Mouse (Mus musculus) kidney, embryonic 15.5 days (tissue): Measurements from ENCODE around the gene Cenpa. TPM values are rescaled to one million over a fixed set of nuclear protein-coding genes. Genes with fewer than 3 reads are reported as not detected.
A peak's percentile ranks its signal among the peaks of the same experiment; 100 is the strongest.

ENCODE experiments used
- ATAC-seq: fragments of 200-750 bp; cut with Nextera tagmentation; replicated peaks from 2 replicates; pipeline ENCODE4 v1.8.0; 2017; ENCODE audit warnings: moderate TSS enrichment; ENCODE audit not compliant: low FRiP score
- H3K27ac ChIP-seq: fragments of 300-500 bp; sonication (generic); 2 replicates; pipeline ENCODE4 v1.5.1; 2015; ENCODE audit warnings: mild to moderate bottlenecking, inconsistent platforms
- H3K27me3 ChIP-seq: fragments of 300-500 bp; sonication (generic); 2 replicates; pipeline ENCODE4 v1.6.1; 2015; ENCODE audit warnings: inconsistent platforms
- H3K36me3 ChIP-seq: fragments of 300-500 bp; sonication (generic); 2 replicates; pipeline ENCODE4 v1.6.1; 2015; ENCODE audit warnings: inconsistent platforms
- H3K4me1 ChIP-seq: fragments of 300-500 bp; sonication (generic); 2 replicates; pipeline ENCODE4 v1.6.1; 2015; ENCODE audit warnings: inconsistent platforms
- H3K4me2 ChIP-seq: fragments of 300-500 bp; sonication (generic); 2 replicates; pipeline ENCODE4 v1.6.1; 2015; ENCODE audit warnings: moderate library complexity, mild to moderate bottlenecking, inconsistent platforms
- H3K4me3 ChIP-seq: fragments of 300-500 bp; sonication (generic); replicated peaks from 2 replicates; pipeline ENCODE4 v1.5.1; 2015; ENCODE audit warnings: mild to moderate bottlenecking, inconsistent platforms
- H3K9ac ChIP-seq: fragments of 300-500 bp; sonication (generic); 2 replicates; pipeline ENCODE4 v1.6.1; 2015; ENCODE audit warnings: mild to moderate bottlenecking, inconsistent platforms
- H3K9me3 ChIP-seq: fragments of 300-500 bp; sonication (generic); replicated peaks from 2 replicates; pipeline ENCODE4 v1.6.1; 2016; ENCODE audit warnings: inconsistent platforms
- WGBS: fragments of 180-500 bp; shearing (Covaris S2); methylation state at CpG from one replicate; pipeline ENCODE4 v1.1.7; 2015; ENCODE audit warnings: mixed read lengths; 5-methylcytosine and 5-hydroxymethylcytosine counted together
- polyA plus RNA-seq: library from polyadenylated mRNA; unstranded; fragments of >200 nt; fragmentation: Nextera tagmentation; extraction: Ambion mirVana; gene quantifications from 2 replicates; pipeline ENCODE4 v1.2.1, GENCODE M21; 2015

Cenpa gene
- polyA plus RNA-seq, 1 experiment from 2014 or later, result 308 TPM

DNA sequence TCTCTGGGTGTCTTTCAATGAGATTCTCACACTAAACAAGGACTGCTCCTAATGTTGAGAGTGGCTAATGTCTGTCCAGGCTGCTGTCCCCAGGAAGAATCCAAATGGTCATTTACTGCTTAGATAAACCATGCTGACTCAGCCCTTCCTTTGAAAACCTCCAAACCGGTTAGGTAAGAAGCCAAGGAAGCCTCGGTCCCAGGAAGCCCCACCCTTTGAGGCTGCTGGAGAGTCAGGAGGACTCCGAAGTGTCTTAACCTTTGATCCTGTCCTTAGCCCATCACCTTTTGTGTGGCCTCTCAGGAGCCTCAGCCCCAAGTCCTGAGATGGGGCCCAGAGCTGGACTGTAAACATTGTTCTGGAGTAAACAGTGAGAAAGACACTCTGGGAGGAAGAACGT is 17.0 kb upstream of the Cenpa start:
- H3K4me2 ChIP-seq, result no peak overlapping the region
- WGBS, result 52% methylated on average over 4 of the region's 4 CpGs
- H3K27ac ChIP-seq, result no peak overlapping the region
- H3K36me3 ChIP-seq, result peaks cover 6% of the 10 kb centered on the region; the same call in 1 of the 2 replicates
- H3K9me3 ChIP-seq, result no peaks in the 10 kb centered on the region
- H3K4me3 ChIP-seq, result no peak overlapping the region
- no peaks in the 10 kb centered on the region for H3K27me3 ChIP-seq
- H3K9ac ChIP-seq, result no peak overlapping the region
- peaks cover 23% of the 10 kb centered on the region for H3K4me1 ChIP-seq
- ATAC-seq, result no peak

DNA sequence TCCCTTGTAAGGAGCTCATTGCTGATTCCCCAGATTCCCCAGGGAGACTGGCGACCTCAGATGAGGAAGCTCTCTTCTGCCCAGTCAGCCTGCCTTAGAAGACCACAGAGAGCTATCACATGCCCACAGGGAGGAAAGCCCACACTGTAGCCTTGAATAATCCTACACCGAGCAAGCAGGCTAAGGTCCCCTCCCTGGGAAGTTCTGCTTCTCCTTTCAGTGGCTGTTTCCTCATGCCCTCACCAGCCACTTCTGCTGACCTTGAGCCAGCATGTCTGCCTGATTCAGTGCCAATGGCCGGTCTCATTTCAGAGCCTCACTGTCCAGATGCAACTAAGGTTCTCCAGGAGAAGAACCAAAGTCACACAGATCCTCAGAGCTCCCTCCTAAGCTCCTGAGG is 15.8 kb upstream of the Cenpa start:
- Histone ChIP-seq H3K4me2 (no peak overlapping the region), H3K9ac (no peak overlapping the region), H3K4me1 (peaks cover 23% of the 10 kb centered on the region), H3K4me3 (no peak overlapping the region), H3K36me3 (peaks cover 18% of the 10 kb centered on the region), H3K27me3 (no peaks in the 10 kb centered on the region), H3K9me3 (no peaks in the 10 kb centered on the region), H3K27ac (no peak overlapping the region)
- no peak for ATAC-seq
- WGBS, result 81% methylated on average over 3 of the region's 3 CpGs

GRCm38 (mm10) chr5:30651554-30651953 is 15.0 kb upstream of the Cenpa start:
- Histone ChIP-seq H3K4me1 (peaks cover 23% of the 10 kb centered on the region), H3K27ac (no peak overlapping the region), H3K4me2 (no peak overlapping the region), H3K9me3 (no peaks in the 10 kb centered on the region), H3K4me3 (no peak overlapping the region), H3K27me3 (no peaks in the 10 kb centered on the region), H3K36me3 (peaks cover 26% of the 10 kb centered on the region), H3K9ac (no peak overlapping the region)
- 83% methylated on average over 3 of the region's 3 CpGs for WGBS
- no peak for ATAC-seq

DNA sequence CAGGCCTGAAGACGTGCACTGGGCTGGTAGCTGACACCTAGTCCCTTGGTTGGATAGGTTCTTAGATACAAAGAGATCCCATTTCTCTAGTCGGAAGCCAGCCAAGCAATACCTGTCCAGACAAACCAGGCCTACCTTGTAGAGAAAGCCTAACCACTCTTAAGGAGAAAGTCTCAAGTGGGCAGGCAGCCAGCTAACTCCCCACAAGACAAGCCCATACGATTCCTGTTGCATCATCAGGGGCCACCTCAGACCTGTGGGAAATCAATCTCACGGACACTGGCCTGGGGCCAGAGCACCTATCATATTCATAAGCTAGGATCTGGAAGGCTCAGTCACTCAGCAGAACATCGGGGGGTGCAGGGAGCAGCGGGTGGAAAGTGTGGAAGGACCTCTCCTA is 13.3 kb upstream of the Cenpa start:
- H3K36me3 ChIP-seq, result peaks cover 42% of the 10 kb centered on the region
- no peaks in the 10 kb centered on the region for H3K9me3 ChIP-seq
- H3K27ac ChIP-seq, result no peak overlapping the region
- no peak overlapping the region for H3K9ac ChIP-seq
- H3K4me2 ChIP-seq, result no peak overlapping the region
- no peaks in the 10 kb centered on the region for H3K27me3 ChIP-seq
- peaks cover 13% of the 10 kb centered on the region for H3K4me1 ChIP-seq
- no peak for ATAC-seq
- no peak overlapping the region for H3K4me3 ChIP-seq
- 81% methylated on average over 6 of the region's 6 CpGs for WGBS

DNA sequence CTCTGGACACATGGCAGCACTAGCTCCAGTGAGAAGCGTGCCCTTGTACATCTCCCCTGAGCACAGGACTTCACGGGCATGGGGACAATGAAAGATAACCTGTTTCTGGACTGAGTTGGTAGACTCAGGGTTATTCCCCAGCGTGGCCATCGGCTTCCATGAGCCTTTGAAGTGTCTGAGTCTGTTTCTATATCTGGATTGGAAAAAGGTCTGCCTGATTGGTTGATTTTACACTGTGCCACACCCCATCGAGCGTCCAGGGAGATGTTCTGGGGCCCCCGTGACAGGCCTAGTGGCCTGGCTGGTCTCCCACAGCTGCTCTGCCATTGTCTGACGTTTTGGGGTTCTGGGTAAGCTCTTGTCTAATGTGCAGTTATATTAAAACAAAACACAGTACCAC is 11.5 kb upstream of the Cenpa start:
- WGBS, result 82% methylated on average over 8 of the region's 8 CpGs
- H3K36me3 ChIP-seq, result peaks cover 44% of the 10 kb centered on the region
- no peak for ATAC-seq

GRCm38 (mm10) chr5:30655526-30656195 is 10.9 kb upstream of the Cenpa start:
- H3K36me3 ChIP-seq, result peaks cover 44% of the 10 kb centered on the region
- H3K4me1 ChIP-seq, result no peaks in the 10 kb centered on the region
- H3K9ac ChIP-seq, result no peak overlapping the region
- H3K9me3 ChIP-seq, result no peaks in the 10 kb centered on the region
- no peak for ATAC-seq
- H3K4me3 ChIP-seq, result no peak overlapping the region
- no peaks in the 10 kb centered on the region for H3K27me3 ChIP-seq
- WGBS, result 91% methylated on average over 6 of the region's 6 CpGs
- H3K27ac ChIP-seq, result no peak overlapping the region
- no peak overlapping the region for H3K4me2 ChIP-seq

More for the DNA sequence above, 11.5 kb upstream of the Cenpa start:
- Histone ChIP-seq H3K4me3 (no peak overlapping the region), H3K4me1 (no peaks in the 10 kb centered on the region), H3K4me2 (no peak overlapping the region), H3K27me3 (no peaks in the 10 kb centered on the region), H3K9me3 (no peaks in the 10 kb centered on the region), H3K27ac (no peak overlapping the region), H3K9ac (no peak overlapping the region)

DNA sequence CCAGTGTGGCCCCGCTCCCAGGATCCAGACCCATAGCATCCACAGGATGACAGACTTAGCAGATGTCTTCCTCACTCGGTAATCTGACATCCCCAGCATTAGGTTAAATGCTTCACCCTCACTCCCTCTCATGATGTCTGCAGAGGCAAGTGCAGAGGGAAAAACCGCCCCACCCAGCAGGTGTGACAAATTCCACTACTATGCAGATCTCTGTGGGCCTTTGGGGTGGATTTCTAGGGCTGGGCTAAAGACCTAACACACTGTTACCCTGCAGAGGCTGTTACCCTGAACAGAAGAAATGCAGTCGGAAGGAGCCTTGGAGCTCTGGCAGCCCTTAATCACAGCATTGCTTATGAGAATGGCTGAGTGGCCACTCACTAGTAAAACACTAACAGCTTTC is 7.5 kb upstream of the Cenpa start:
- Histone ChIP-seq H3K4me1 (no peaks in the 10 kb centered on the region), H3K9me3 (no peaks in the 10 kb centered on the region), H3K4me2 (no peak overlapping the region), H3K36me3 (peaks cover 39% of the 10 kb centered on the region), H3K27me3 (no peaks in the 10 kb centered on the region), H3K9ac (no peak overlapping the region), H3K27ac (no peak overlapping the region), H3K4me3 (no peak overlapping the region)
- ATAC-seq, result no peak
- 84% methylated on average over 4 of the region's 4 CpGs for WGBS

GRCm38 (mm10) chr5:30660278-30660677 is 6.3 kb upstream of the Cenpa start:
- ATAC-seq, result no peak
- Histone ChIP-seq H3K4me1 (no peaks in the 10 kb centered on the region), H3K4me3 (no peak overlapping the region), H3K27me3 (no peaks in the 10 kb centered on the region), H3K27ac (no peak overlapping the region), H3K9me3 (no peaks in the 10 kb centered on the region), H3K9ac (no peak overlapping the region), H3K4me2 (no peak overlapping the region), H3K36me3 (peaks cover 31% of the 10 kb centered on the region)
- WGBS, result 75% methylated on average over 1 of the region's 1 CpGs

- Histone ChIP-seq H3K4me2 (no peak overlapping the region), H3K4me3 (no peak overlapping the region), H3K9me3 (no peaks in the 10 kb centered on the region), H3K4me1 (no peaks in the 10 kb centered on the region), H3K9ac (no peak overlapping the region), H3K27ac (no peak overlapping the region), H3K27me3 (no peaks in the 10 kb centered on the region), H3K36me3 (peaks cover 26% of the 10 kb centered on the region)
- no peak for ATAC-seq
- WGBS, result 93% methylated on average over 5 of the region's 5 CpGs
Measured at GRCm38 (mm10) chr5:30660813-30661212, 5.8 kb upstream of the Cenpa start.

DNA sequence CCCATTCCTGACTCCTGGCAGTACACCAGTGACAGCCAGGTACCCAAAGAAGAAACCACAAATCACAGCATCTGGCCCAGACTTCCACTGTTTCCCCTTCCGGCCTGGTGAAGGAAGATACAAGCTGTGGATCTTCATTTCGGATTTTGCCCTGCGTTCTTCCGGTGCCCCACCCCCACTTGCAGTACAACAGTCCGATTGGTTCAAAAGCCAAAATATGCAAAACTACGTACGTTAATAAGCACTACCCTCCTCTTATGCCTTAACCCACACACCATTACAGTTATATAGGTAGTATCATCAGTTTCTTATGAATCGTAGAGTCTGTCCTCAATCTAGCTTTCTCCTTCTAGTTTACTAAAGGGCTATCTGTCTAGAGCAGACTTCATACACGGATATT is 1.2 kb upstream of the Cenpa start:
- H3K4me2 ChIP-seq, result no peak overlapping the region
- WGBS, result 92% methylated on average over 9 of the region's 9 CpGs

GRCm38 (mm10) chr5:30665968-30666367 is 609 bp upstream of the Cenpa start:
- Histone ChIP-seq H3K9me3 (no peaks in the 10 kb centered on the region), H3K36me3 (peaks cover 27% of the 10 kb centered on the region), H3K4me3 (peak overlapping the region; percentile 91), H3K4me2 (peak overlapping the region; percentile 67), H3K27me3 (no peaks in the 10 kb centered on the region), H3K4me1 (peaks cover 23% of the 10 kb centered on the region), H3K9ac (peak overlapping the region; percentile 53), H3K27ac (peak overlapping the region; percentile 94)
- no peak for ATAC-seq
- WGBS, result 56% methylated on average over 6 of the region's 6 CpGs

More for the DNA sequence above, 1.2 kb upstream of the Cenpa start:
- H3K36me3 ChIP-seq, result peaks cover 21% of the 10 kb centered on the region
- no peaks in the 10 kb centered on the region for H3K27me3 ChIP-seq
- peaks cover 23% of the 10 kb centered on the region for H3K4me1 ChIP-seq
- H3K9me3 ChIP-seq, result no peaks in the 10 kb centered on the region
- ATAC-seq, result no peak
- no peak overlapping the region for H3K27ac ChIP-seq
- H3K4me3 ChIP-seq, result no peak overlapping the region
- H3K9ac ChIP-seq, result no peak overlapping the region

DNA sequence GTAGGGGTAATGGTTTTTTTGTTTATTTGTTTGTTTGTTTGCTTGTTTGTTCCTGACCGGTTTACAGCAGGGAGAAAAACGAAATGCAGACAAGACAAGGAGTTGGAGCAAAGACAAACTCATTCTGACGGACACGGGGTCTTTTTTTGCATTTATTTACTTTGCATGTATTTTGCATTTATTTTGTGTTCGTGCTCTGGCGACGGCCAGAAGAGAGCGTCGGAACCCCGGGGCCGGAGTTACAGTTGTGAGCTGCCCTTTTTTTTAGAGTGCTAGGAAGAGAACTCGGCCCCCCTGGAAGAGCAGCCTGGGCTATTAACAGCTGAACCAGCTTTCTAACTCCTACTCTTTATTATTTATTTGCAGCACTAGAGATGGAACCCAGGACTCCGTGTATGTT is 638 bp downstream of the Cenpa start:
- H3K27me3 ChIP-seq, result no peaks in the 10 kb centered on the region
- WGBS, result under 1% methylated on average over 13 of the region's 13 CpGs
- ATAC-seq, result no peak
- H3K4me3 ChIP-seq, result peak overlapping the region; percentile 91
- peak overlapping the region; percentile 92 for H3K27ac ChIP-seq
- no peaks in the 10 kb centered on the region for H3K9me3 ChIP-seq
- H3K4me2 ChIP-seq, result peak overlapping the region; percentile 67
- peaks cover 39% of the 10 kb centered on the region for H3K36me3 ChIP-seq
- H3K9ac ChIP-seq, result peak overlapping the region; percentile 83
- H3K4me1 ChIP-seq, result peaks cover 23% of the 10 kb centered on the region

- peak overlapping the region; percentile 91 for H3K4me3 ChIP-seq
- H3K36me3 ChIP-seq, result peaks cover 44% of the 10 kb centered on the region
- peak overlapping the region; percentile 83 for H3K9ac ChIP-seq
- H3K4me1 ChIP-seq, result peaks cover 23% of the 10 kb centered on the region
- no peaks in the 10 kb centered on the region for H3K9me3 ChIP-seq
- no peaks in the 10 kb centered on the region for H3K27me3 ChIP-seq
- WGBS, result 1% methylated on average over 3 of the region's 3 CpGs
- ATAC-seq, result no peak
- peak overlapping the region; percentile 67 for H3K4me2 ChIP-seq
- 0 out of 2 replicates have a peak overlapping the region, but pooled peaks have one; percentile 92 for H3K27ac ChIP-seq
Measured at GRCm38 (mm10) chr5:30667686-30668085, 1.1 kb downstream of the Cenpa start.
